Mouse (Mus musculus): ENCODE measurements around the gene Urb2.
"Not testable (repeated sequence)": the region's sequence is repeated elsewhere in the genome, so short reads cannot be mapped to it uniquely, and the experiment has no call there.

The Urb2 gene

DNA sequence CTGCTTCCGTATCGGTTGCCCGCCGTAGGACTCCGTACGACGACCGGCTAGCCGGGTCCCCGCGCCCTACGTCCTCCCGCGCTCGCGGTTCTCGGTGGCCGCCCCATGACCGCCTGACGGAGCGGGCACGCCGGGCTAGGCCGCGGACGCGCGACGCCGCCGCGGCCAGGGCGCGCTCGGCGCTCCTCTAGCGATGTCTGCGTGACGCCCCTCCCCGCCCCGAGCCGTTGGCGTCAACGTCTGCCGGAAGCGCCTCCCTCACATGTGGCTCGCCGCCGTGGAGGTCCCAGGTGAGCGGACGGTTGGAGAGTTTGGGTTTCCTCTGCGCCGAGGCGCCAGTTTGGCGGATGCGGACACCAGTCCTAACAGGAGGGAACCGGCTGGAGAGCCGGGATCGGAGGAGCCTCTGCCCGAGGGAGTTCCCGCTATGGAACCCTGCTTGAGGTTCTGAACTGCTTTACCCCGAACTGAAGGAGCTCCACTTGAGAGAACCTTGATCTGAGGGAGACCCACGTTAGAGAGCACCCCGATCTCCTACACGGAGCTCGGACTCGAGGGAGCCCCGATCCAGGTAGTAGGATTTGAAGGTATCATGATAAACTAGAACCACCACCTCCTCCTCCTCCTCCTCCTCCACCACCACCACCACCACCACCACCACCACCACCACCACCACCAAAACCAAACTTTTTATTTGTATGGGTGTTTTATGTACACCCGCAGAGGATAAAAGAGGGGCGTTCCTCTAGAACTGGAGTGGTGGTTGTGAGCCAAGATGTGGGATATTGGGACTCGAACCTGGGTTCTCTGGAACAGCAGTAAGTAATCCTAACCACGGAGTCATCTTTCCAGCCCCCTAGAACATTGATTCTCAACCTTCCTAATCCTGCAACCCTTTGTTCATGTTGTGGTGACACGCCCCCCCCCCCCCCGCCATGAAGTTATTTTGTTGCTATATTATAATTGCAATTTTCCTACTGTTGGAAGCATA is at the start of gene Urb2, which contains the start of gene Taf5l:
Gene Urb2, plus strand, starts transcription at position 272 of the 991 bp plus-strand sequence.
Gene Taf5l, minus strand, starts transcription at position 161 of the 991 bp plus-strand sequence.
- DNase-seq: peak; percentile 89

- no peak for DNase-seq
These were observed 47.8 kb upstream of the Urb2 start for GRCm38 (mm10) chr8:123973495-123973894.

- DNase-seq: no peak
These were observed 43.8 kb upstream of the Urb2 start for GRCm38 (mm10) chr8:123977499-123977898.

DNA sequence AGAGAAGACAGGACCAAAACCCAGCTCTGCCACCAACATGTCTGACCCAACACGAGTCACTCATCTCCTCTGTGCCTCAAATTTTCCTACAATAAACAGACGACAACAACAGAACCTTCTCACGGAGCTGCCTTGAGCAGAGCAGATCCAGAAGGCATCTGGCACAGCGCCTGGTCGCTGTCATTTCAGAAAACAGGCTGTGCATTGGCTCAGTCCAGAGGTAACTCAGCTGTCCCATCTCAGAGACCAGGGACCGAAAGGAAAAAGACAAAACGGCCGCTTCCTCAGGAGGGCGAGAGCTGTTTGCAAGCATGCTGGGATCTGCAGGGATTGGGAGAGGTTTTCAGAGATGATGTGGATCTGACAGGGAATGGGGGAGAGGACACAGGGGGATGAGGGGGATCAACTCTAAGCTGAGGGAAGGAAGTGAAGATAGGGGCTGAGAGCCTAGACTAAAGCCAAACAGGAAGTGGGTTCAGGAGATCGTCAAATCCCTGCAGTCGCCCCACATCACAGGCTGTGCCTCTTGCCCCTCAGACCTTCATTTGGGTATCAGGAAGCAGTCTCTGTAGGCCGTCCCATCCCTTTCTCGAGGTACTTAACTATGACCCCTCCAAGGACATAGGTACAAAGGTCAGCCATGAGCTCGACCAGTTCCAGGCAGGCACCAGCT is 43.0 kb upstream of the Urb2 start:
- peak; percentile 37 for DNase-seq

DNA sequence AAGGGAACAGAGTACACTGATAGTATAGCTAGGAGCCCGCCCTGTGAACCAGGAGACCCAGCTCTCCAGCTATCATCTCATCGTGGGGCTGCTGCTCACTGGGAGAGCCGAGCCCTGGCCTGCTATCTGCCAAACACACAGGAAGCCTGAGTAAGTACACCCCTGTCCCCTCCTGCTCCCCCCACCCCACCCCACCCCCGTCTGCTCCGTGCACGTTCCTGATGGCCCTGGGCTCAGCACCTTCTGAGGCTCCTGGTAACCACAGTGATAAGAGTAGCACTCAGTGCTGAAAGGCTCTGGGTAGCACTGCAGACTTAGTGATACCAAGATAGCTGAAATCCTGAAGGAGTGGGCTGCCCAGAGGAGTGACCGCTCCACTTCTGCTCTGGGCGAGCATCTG is 42.4 kb upstream of the Urb2 start:
- DNase-seq: no peak

DNA sequence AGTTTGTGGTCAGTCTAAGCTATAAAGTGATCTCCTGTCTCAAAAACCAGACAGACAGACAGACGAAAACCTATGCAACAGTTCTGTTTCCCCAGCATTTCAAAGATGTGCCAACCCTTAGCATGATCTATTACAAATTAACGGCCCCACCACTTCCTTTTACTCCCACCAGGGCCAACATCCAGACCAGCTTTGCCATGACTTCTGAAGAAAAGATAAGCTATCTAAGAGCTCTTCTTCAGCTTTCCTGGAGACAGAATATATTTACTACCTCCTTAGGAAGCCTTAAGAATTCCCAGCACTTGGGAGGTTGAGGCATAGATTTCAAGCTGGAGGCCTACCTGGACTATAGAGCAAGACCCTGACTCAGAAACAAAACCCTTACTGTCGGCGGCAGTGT is 41.1 kb upstream of the Urb2 start:
- DNase-seq: no peak

DNA sequence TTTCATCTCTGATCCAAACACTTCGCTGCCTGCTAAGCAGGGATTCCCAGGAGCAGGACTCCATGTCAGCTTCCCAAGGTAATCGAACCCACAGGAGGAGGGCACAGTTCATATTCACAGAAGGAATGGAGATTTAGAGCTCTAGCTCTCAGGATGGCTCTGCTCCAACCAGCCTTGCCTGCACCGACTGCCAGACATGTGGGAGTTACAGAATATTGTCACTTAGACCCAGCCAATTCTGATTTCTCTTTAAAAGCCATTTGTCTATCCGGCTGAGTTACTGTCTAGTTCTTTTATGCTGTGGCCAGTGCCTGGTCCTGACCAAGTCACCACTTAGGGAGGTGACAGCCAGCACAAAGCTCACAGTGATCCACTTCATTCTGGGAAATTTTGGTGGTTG is 39.6 kb upstream of the Urb2 start:
- peak; percentile 77 for DNase-seq

GRCm38 (mm10) chr8:123982291-123982793 is 39.0 kb upstream of the Urb2 start:
- DNase-seq: no peak

GRCm38 (mm10) chr8:123982826-123983400 is 38.4 kb upstream of the Urb2 start, which contains the start of gene Abcb10:
Gene Abcb10, minus strand, starts transcription at chr8:123983122.
- peak; percentile 91 for DNase-seq

DNA sequence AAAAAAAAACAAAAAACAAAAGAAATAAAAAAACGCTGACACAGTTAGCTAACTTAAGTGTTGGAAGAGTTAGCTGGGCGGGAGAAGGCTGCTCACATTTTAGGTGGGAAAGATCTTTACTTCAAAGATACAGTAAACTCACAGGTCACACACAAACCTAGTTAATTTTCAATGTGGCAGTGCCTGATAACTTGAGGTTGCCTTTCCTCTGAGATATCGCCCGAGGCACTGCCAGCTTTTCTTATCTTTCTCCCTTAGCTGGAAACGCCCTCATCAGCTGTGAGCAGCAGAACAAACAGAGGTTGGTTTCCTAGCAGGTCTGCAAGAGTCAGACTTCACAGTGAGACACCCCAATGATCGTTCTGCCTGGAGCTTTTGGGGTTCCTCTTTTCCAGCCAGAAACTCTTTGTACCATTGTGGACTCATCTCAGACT is 32.7 kb upstream of the Urb2 start:
- DNase-seq: no peak

- no peak for DNase-seq
These were observed 32.2 kb upstream of the Urb2 start for GRCm38 (mm10) chr8:123989128-123989527.

- no peak for DNase-seq
These were observed 30.8 kb upstream of the Urb2 start for GRCm38 (mm10) chr8:123990277-123991049.

GRCm38 (mm10) chr8:123992587-123992986 is 28.7 kb upstream of the Urb2 start:
- DNase-seq: no peak

DNA sequence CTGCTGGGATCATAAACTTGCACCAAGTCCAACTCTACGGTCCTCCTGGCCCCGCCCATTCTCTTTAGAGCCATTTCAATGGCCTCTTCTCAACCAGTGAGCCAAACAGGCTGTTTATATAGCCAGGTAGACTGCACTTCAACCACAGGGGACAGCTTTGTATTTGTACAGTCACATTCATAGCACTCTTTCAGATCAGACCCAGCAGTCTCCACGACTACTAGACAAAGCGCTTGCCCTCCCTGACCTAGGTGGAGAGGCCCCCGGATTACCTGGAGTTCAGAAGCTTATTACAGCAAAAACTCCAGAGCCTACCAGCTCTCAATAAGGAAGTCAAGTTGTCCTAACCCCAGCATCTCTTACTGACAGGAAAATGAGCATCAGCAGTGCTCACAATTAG is 27.7 kb upstream of the Urb2 start:
- DNase-seq: no peak

- DNase-seq: no peak
These were observed 27.3 kb upstream of the Urb2 start for GRCm38 (mm10) chr8:123993997-123994396.

GRCm38 (mm10) chr8:123999568-123999967 is 21.7 kb upstream of the Urb2 start:
- no peak for DNase-seq

- no peak for DNase-seq
These were observed 18.7 kb upstream of the Urb2 start for GRCm38 (mm10) chr8:124002546-124003108.

GRCm38 (mm10) chr8:124007829-124008228 is 13.5 kb upstream of the Urb2 start:
- no peak for DNase-seq

DNA sequence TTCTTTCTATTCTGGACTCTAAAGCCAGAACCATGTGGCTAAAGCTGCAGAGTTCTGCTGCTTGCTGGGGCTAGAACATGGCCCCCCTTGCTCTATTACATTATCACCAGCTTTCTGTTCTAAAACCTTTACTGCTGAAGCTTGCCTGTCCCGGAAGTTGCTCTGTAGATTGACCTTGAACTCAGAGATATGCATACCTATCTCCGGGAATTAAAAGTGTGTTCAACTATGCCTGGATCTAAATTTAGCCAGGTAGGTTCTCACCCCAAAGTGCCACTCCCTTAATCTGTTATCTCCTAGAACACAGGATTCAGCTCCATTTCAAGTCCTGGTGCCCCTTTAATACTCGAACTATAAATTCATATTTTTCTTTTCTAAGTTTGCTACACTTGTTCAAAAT is 9.7 kb upstream of the Urb2 start:
- no peak for DNase-seq

DNA sequence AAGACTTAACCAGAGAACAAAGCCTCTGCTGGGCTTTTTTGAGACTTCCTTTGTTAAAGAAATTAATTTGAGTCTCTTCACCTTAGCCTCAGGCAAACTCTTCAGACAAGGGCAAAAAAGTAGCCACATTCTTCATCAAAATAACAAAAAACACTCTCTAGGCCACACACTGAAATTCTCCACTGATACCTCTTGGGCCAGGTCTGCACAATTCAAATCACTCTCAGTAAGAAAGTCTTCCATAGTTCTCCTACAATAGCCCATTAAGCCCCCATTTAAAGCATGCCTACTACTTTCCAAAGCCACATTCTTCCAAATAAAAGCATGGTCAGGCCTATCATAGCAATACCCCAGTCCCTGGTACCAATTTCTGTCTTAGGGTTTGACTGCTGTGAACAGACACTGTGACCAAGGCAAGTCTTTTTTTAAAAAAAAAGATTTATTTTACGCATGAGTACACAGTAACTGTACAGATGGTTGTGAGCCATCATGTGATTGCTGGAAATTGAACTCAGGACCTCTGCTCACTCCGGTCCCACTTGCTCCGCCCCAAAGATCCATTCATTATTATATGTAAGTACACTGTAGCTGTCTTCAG is 9.2 kb upstream of the Urb2 start:
- DNase-seq: no peak

GRCm38 (mm10) chr8:124014299-124014698 is 7.0 kb upstream of the Urb2 start:
- not testable (repeated sequence) for DNase-seq

- no peak for DNase-seq
These were observed 6.6 kb upstream of the Urb2 start for GRCm38 (mm10) chr8:124014751-124015150.
